Mouse (Mus musculus): ENCODE results near the gene Dctn3. TPM values are rescaled to one million over a fixed set of nuclear protein-coding genes. Genes with fewer than 3 reads are reported as not detected.

Gene Dctn3
- polyA plus RNA-seq, 1 experiment: 48.2 TPM

DNA sequence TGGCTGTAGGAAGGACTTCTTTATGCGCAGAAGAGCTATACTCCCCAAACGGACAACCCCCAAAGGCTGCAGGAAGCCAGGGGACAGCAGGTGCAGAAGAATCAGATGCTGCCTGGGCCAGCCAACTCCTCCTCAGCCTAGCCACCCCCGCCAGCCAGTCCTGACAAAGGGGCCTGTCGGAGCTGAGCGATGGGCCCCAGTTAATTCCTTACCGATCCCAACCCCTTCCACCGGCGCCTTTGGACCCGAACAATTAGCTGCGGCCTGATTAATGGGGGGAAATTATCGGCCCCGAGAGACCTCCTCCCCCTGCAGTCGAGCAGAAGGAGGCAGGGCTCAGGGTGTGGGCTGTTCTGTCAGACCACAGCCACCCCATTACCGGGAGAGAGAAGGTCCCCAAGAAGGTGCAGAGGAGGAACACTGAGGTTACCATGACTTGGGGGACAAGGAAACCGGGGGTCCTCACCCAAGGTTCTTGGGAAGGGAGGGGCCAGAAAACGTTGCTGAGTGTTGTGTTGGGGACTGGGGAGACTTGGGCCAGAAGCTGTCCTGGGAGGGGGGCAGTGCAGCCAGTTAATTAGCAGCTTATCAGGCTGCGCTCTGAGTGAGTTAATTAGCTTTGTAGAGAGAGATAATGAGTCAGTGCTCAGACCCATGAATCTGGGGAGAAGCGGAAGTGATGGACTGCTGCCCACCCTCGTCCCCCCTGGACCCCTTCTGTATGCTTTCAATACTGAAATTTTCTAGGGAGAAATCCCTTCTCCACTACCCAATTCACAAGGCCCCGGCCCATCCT, 4.1 kb upstream of the Dctn3 start:
- Histone ChIP-seq H3K27ac (ENCODE audit: control insufficient read depth, insufficient read depth, low read depth, low read length, poor library complexity) (no peak overlapping the region), H3K4me3 (replicated peaks; ENCODE audit: control insufficient read depth, low read depth, low read length) (no peak overlapping the region), H3K4me1 (ENCODE audit: control insufficient read depth, insufficient read depth, low read length) (no peaks in the 10 kb centered on the region; the same call in 1 of the 2 replicates)
- WGBS: 26% methylated on average over 20 of the region's 20 CpGs
- no peak for TF ChIP-seq CTCF (IDR thresholded peaks at IDR 0.05; ENCODE audit: control insufficient read depth, insufficient read depth, low read length)
- TF ChIP-seq POLR2A (IDR thresholded peaks at IDR 0.05; ENCODE audit: borderline replicate concordance, control insufficient read depth, low read depth, low read length): no peak

DNA sequence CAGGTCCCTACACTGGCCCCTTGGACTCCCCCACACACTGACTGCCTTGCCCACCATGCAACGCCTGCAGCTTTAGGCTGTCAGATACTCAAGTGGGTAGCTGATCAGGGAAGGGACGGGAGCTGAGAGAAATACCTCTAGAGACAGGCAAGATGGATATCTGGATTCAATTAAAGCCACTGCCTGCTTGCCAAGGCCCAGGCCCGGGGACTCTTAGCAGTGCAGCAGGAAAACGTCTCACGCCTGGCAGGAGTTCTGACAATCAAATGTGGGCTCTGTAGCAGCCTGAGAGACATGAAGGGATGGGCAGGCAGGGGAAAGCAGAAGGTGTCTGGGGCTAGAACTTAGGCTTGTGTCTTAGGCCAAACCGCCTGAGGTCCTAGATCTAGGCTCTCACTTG, 6.1 kb downstream of the Dctn3 start:
- WGBS: 82% methylated on average over 6 of the region's 6 CpGs
- H3K27ac ChIP-seq (ENCODE audit: control insufficient read depth, insufficient read depth, low read depth, low read length, poor library complexity): no peak overlapping the region
- H3K4me3 ChIP-seq (replicated peaks; ENCODE audit: control insufficient read depth, low read depth, low read length): no peak overlapping the region
- peaks cover 3% of the 10 kb centered on the region; the same call in 1 of the 2 replicates for H3K4me1 ChIP-seq (ENCODE audit: control insufficient read depth, insufficient read depth, low read length)
- no peak for TF ChIP-seq POLR2A (IDR thresholded peaks at IDR 0.05; ENCODE audit: borderline replicate concordance, control insufficient read depth, low read depth, low read length)
- TF ChIP-seq CTCF (IDR thresholded peaks at IDR 0.05; ENCODE audit: control insufficient read depth, insufficient read depth, low read length): no peak

DNA sequence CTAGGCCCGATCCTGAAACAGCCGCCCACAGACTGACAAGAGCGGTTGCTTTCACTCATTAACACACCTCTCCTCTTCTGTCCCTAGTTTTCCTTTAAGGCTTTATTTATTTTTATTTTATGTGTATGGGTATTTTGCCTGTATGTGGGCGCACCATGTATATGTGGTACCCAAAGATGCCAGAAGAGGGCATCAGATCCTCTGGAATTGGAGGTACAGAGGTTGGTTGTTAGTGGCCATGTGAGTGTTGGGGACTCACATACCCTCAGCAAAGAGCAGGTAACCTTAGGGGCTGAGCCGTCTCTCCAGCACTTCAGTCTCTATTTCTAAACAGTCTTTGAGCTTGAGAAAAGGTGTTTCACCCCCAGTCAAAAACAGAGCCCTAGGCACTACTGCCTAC, 7.4 kb downstream of the Dctn3 start:
- Histone ChIP-seq H3K4me1 (ENCODE audit: control insufficient read depth, insufficient read depth, low read length) (peaks cover 3% of the 10 kb centered on the region; the same call in 1 of the 2 replicates), H3K4me3 (replicated peaks; ENCODE audit: control insufficient read depth, low read depth, low read length) (no peak overlapping the region), H3K27ac (ENCODE audit: control insufficient read depth, insufficient read depth, low read depth, low read length, poor library complexity) (no peak overlapping the region)
- WGBS: 80% methylated on average over 5 of the region's 5 CpGs
- TF ChIP-seq CTCF (IDR thresholded peaks at IDR 0.05; ENCODE audit: control insufficient read depth, insufficient read depth, low read length) (peak; percentile 3; the same call in 1 of the 2 replicates), POLR2A (IDR thresholded peaks at IDR 0.05; ENCODE audit: borderline replicate concordance, control insufficient read depth, low read depth, low read length) (no peak)

DNA sequence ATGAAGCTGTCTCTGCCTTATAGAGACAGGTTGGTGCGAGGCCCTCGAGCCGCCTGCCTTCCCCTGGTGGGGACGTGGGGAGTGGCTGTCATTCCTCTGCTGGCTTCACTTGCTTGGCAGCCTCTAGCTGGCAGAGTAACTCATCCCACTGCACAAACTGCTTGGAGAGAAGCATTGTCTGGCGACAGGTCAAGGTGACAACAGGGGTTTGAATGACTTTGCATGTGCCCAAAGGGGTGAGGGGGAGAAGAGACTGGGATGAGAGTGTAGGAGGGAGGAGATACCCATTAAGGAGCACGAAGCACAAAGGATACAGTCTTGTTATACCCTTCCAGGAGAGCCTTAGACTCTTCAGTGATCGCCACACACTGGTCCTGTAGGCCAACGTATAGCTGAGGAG, 7.9 kb downstream of the Dctn3 start:
- no peak for TF ChIP-seq POLR2A (IDR thresholded peaks at IDR 0.05; ENCODE audit: borderline replicate concordance, control insufficient read depth, low read depth, low read length)
- no peak for TF ChIP-seq CTCF (IDR thresholded peaks at IDR 0.05; ENCODE audit: control insufficient read depth, insufficient read depth, low read length)
- WGBS: 76% methylated on average over 8 of the region's 8 CpGs
- peaks cover 3% of the 10 kb centered on the region; the same call in 1 of the 2 replicates for H3K4me1 ChIP-seq (ENCODE audit: control insufficient read depth, insufficient read depth, low read length)
- no peak overlapping the region for H3K4me3 ChIP-seq (replicated peaks; ENCODE audit: control insufficient read depth, low read depth, low read length)
- H3K27ac ChIP-seq (ENCODE audit: control insufficient read depth, insufficient read depth, low read depth, low read length, poor library complexity): no peak overlapping the region

DNA sequence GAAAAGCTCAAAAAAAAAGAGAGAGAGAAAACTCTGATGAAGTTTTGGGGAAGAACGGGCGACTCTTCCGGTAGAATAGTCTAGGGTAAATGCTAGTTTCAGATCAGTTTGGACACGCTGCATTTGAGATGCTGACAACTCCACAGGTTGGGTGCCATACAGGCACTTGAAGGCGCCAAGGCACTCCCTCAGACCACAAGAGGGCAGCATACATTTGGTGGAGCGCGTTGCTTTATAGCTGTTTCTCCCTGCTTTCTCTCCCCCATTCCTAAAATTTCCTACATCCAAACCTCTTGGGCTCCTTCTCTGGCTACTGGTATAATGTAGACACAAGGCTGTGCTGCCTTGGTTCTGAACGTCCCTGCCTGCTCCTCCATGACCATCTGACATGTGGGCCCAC, 8.7 kb downstream of the Dctn3 start:
- 10% methylated on average over 8 of the region's 8 CpGs for WGBS
- TF ChIP-seq CTCF (IDR thresholded peaks at IDR 0.05; ENCODE audit: control insufficient read depth, insufficient read depth, low read length) (peak; percentile 80), POLR2A (IDR thresholded peaks at IDR 0.05; ENCODE audit: borderline replicate concordance, control insufficient read depth, low read depth, low read length) (no peak)
- no peak overlapping the region for H3K4me3 ChIP-seq (replicated peaks; ENCODE audit: control insufficient read depth, low read depth, low read length)
- no peak overlapping the region for H3K27ac ChIP-seq (ENCODE audit: control insufficient read depth, insufficient read depth, low read depth, low read length, poor library complexity)
- peaks cover 3% of the 10 kb centered on the region; the same call in 1 of the 2 replicates for H3K4me1 ChIP-seq (ENCODE audit: control insufficient read depth, insufficient read depth, low read length)

DNA sequence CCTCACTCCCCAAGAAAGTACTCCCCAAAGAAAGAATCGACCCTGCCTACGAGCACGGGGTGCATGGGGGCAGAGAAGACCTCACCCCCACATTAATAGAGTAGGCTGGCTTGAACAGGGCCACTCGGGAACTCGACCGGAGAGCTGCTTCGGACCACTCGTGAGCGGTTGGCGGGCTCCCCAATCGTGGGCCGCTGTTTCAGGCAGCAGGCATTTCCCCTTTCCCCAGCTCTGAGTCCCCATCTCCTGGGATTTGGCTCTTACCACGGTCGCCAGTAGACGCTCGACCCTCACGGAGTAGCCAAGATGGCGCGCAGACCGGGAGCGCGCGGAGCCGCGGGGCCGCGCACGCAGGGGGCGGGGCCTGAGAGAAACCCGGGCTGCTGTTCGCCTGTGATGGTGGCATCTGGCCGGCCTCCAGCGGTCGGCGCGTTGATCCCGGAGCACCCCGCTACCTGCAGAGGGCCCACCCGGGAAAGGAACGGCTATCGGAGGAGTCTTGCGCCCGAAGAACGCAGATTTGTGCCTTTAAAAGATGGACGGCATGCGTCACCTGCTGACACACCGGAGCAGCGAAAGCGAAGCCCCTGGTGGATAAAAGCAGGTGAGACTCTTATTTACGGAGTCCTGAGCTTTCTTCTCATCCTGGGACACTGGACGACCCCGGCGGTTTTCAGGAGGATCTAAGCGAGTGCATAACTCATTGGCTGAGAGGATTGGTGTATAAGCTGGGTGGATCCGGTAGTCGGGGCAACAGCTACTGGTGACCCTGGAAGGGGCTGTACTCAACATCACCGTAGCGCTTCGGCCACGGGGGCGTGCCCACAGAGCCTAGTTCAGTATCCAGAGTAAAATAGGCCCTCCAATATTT, 9.5 kb downstream of the Dctn3 start, which contains the start of gene Rpp25l:
Rpp25l (minus strand) TSS at position 338 of the 871 bp plus-strand sequence.
- peaks cover 3% of the 10 kb centered on the region; the same call in 1 of the 2 replicates for H3K4me1 ChIP-seq (ENCODE audit: control insufficient read depth, insufficient read depth, low read length)
- peak within 1 kb of the TSS; percentile 59 for H3K27ac ChIP-seq (ENCODE audit: control insufficient read depth, insufficient read depth, low read depth, low read length, poor library complexity)
- peak within 1 kb of the TSS; percentile 91 for H3K4me3 ChIP-seq (replicated peaks; ENCODE audit: control insufficient read depth, low read depth, low read length)
- TF ChIP-seq POLR2A (IDR thresholded peaks at IDR 0.05; ENCODE audit: borderline replicate concordance, control insufficient read depth, low read depth, low read length) (peak; percentile 64; the same call in 1 of the 2 replicates), CTCF (IDR thresholded peaks at IDR 0.05; ENCODE audit: control insufficient read depth, insufficient read depth, low read length) (no peak)
- under 1% methylated on average over 61 of the region's 61 CpGs for WGBS

DNA sequence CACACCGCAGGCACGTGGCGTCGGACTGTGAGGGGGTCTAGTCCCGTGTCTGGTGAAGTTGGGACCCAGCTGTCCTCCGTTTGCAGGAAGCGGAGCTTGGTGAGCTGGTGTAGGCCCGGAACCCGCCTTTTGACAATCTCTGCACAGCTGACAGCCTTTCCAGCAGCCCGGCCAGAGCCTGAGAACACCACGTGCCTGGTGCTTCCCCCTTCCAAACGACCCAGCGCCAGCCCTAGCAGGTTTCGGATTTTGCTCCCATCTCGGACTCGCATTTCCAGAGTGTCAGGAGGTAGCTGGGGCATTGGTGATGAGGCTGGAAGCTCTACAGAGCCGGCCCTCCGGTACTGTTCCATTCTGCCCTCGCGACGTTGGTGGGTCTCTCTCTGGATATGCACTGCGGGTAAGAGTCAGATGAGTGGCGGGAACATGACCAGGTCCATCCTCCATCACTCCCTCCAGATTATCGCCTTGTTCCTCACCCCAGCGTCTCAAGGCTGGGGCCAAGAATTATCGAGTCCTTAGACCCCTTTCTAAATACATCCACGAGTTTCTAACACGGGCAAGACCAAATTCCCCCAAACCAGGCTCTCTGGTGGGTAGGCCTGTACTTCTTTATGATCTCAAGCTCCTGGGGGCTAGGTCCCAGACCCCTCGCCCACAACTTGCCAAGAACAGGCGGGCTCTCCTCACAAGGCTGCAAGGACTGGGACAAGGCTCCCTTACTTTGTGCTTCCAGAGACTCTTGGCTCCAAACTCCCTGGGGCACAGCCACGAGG, 10.4 kb downstream of the Dctn3 start:
- Histone ChIP-seq H3K4me1 (ENCODE audit: control insufficient read depth, insufficient read depth, low read length) (peaks cover 3% of the 10 kb centered on the region; the same call in 1 of the 2 replicates), H3K27ac (ENCODE audit: control insufficient read depth, insufficient read depth, low read depth, low read length, poor library complexity) (peak overlapping the region; percentile 59)
- whole genome bisulfite sequencing: 51% methylated on average over 31 of the region's 31 CpGs

More for the DNA sequence above, 10.4 kb downstream of the Dctn3 start:
- no peak for TF ChIP-seq POLR2A (IDR thresholded peaks at IDR 0.05; ENCODE audit: borderline replicate concordance, control insufficient read depth, low read depth, low read length)
- TF ChIP-seq CTCF (IDR thresholded peaks at IDR 0.05; ENCODE audit: control insufficient read depth, insufficient read depth, low read length): no peak
- peak overlapping the region; percentile 91 for H3K4me3 ChIP-seq (replicated peaks; ENCODE audit: control insufficient read depth, low read depth, low read length)

Data from bone marrow, adult 2 months (tissue).